Mouse (Mus musculus) olfactory bulb, adult 2 months (tissue): ENCODE measurements around the gene Drd2.

Experiments
- CTCF ChIP-seq: fragments of 200-500 bp; IDR thresholded peaks from 2 replicates; pipeline ENCODE4 v1.5.1; 2012; ENCODE audit warnings: low read depth, mild to moderate bottlenecking, low read length, moderate library complexity; ENCODE audit not compliant: insufficient read depth
- POLR2A ChIP-seq: fragments of 200-500 bp; IDR thresholded peaks from 2 replicates; pipeline ENCODE4 v1.6.1; 2012; ENCODE audit warnings: mild to moderate bottlenecking, low read depth, low read length, moderate library complexity; ENCODE audit not compliant: insufficient read depth

- TF ChIP-seq CTCF (no peak), POLR2A (no peak)
These were observed 32.9 kb upstream of the Drd2 start for GRCm38 (mm10) chr9:49307576-49307975.
